Mouse (Mus musculus): ENCODE results near the gene Hist3h2a.
A peak's percentile ranks its signal among the peaks of the same experiment; 100 is the strongest.

Gene Hist3h2a

DNA sequence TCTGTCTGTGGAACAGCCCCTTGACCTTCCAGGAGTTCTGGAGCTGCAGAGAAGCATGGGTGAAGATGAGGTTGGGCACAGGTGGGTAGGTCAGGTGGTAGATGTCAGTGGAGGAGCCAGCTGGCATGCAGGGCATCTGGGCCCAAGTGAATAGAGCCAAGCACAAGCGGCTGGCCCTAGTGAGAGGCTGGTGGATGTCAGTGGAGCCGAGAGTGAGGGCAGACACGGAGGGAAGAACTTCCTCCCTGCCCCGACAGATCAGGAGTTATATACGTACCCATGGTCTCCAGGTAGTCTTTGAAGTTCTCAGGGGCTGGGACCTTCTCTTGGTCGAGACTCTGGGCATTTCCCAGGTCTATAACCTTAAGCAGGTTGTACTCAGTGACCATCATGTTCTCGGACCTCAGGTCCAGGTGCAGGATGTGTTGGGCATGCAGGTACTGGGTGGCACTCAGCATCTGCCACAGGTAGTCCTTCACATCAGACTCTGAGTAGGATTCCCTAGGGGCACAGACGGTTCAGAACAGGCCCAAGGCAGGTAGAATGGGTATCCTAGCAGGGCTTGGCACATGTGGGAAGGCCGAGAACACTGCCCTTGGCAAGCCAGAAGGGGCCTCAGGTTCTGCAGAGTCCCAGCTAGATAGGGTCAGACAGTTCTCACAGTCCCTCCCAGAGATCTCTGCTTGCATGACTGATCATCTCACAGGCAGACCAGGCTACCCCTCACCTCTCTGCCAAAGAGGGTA lies 40.7 kb downstream of the Hist3h2a start:
- no peak for DNase-seq

- DNase-seq = peak; percentile 81
Observed at GRCm38 (mm10) chr11:58995807-58996370, 41.4 kb downstream of the Hist3h2a start.

DNA sequence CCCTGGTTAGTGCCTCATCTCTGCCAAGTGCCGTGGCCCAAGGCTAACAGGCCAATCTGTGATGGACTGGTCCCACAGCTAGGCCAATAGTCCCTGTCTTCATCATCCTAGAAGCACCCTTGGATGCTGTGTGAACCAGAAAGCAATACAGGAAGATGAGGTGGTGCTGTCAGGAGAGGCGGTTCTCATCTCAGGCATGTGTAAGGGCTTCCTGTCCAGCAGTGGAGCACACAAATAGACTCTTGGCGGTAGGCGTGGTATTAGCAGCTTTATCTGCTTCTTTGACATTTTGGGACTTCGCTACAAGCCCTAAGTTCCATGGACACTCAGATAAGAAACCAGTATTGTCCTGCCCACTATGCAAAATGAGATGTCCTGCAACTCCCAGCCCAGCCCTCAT lies 43.1 kb downstream of the Hist3h2a start:
- DNase-seq = no peak

DNA sequence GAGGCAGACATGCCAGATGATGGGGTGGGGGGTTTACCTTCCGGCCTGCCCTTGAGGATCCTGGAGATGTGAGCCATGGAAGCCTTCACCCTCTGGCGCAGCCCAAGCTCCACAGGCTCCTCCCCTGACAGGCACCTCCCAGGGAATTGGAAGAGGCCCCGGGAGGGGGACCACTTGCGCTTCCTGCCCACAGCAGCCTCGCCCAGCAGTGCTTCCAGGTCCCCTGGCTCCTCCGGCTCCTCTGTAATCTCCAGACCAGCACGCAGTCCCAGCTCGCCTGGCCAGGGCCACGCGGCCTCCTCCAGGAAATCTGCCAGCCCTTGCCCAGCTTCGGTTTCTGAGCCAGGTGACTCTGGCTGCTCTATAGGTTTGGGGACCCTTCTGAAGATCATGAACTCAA lies 44.7 kb downstream of the Hist3h2a start:
- no peak for DNase-seq

GRCm38 (mm10) chr11:58999830-59000229 lies 45.3 kb downstream of the Hist3h2a start:
- no peak for DNase-seq

DNA sequence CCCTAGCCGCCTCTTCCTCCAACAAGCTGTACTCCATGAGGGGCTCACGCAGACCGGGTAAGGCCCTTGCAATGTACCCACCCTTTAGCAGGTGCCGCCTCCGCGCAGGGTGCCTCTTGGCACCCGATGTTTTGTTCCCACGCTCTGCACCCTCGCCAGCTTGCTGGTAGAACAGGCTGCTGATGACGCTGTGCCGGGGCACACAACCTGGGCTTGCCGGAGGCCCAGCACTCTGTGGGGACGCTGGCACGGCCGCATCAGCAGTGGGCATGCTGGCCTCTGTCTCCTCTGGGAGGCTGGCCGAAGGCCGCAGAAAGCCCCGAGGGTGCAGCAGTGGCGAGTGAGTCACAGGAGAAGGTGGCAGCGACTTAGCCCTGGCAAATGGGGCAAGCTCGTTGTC lies 46.1 kb downstream of the Hist3h2a start:
- no peak for DNase-seq

DNA sequence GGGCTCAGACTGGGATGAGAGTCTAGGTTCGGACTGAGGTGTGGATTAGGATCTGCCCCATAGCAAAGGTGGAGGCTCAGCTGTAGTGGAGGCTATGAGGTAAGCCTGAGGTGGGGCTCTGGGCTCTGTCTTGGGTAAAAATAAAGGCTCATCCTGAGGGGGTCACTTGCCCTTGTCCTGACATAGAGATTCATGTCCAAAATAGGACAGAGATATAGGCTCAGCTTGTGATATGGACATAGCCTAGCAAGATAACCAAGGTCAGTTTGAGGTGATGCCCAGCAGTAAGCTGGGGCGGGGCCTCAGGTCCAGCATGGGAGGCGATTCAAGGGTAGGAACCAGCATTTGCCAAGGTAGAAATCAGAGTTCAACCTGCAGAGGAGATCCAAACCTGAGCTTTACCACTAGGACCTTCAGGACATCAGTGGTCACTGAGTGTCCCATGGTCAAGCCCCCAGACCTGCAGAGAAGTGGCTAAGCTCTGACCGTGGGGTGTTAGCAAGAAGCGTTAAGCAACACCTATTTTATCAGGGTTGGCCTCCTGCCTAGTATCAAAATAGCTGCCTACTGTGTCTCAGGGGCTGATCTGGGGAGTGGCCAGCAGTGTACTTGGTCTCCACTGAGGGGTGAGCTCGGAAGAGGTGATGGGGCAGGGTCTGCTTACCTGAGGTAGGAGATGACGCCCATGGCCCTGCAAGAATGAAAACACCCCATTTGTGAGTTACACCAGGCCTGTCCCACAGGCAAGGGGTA lies 48.0 kb downstream of the Hist3h2a start:
- DNase-seq = no peak
